Mouse (Mus musculus): Measurements from ENCODE around the gene 1700013F07Rik.

- TF ChIP-seq CTCF (IDR thresholded peaks at IDR 0.05; ENCODE audit: insufficient read depth, low read length) (no peak), POLR2A (IDR thresholded peaks at IDR 0.05; ENCODE audit: borderline replicate concordance, extremely low read depth, low read depth, low read length) (no peak)
Measured at GRCm38 (mm10) chr3:108513465-108513864, 20.5 kb upstream of the 1700013F07Rik start.

Data from lung, adult 2 months (tissue).